Mouse (Mus musculus) layer of hippocampus, postnatal 36 days (tissue): ENCODE results near the gene Gm15217. TPM values are rescaled to one million over a fixed set of nuclear protein-coding genes. Genes with fewer than 3 reads are reported as not detected.

Source experiments
- DNase-seq, 2 experiments: peaks; one replicate each; pipeline ENCODE4 v3.0.0; 2022
- total RNA-seq, 2 experiments: library from RNA; stranded (reverse); gene quantifications; 2 replicates each; pipeline ENCODE4 v1.2.3; 2021

Gene Gm15217
- total RNA-seq, result not detected

- no peak for DNase-seq
These were observed at the start of gene Gm15217 for GRCm38 (mm10) chr14:46379285-46379684. Gene Gm15217, plus strand, starts transcription at chr14:46379414.

- DNase-seq, result no peak
These were observed 45.6 kb upstream of the Gm15217 start for GRCm38 (mm10) chr14:46333421-46334237.

- no peak for DNase-seq
These were observed 40.4 kb upstream of the Gm15217 start for GRCm38 (mm10) chr14:46338801-46339200.

GRCm38 (mm10) chr14:46344750-46345149 lies 34.5 kb upstream of the Gm15217 start:
- DNase-seq, result no peak

- DNase-seq, result no peak
These were observed 21.9 kb upstream of the Gm15217 start for GRCm38 (mm10) chr14:46357286-46357685.

GRCm38 (mm10) chr14:46357696-46358095 lies 21.5 kb upstream of the Gm15217 start:
- no peak for DNase-seq

- no peak for DNase-seq
These were observed 16.0 kb upstream of the Gm15217 start for GRCm38 (mm10) chr14:46363209-46363608.

GRCm38 (mm10) chr14:46372452-46372851 lies 6.8 kb upstream of the Gm15217 start:
- no peak for DNase-seq

GRCm38 (mm10) chr14:46375796-46376195 lies 3.4 kb upstream of the Gm15217 start:
- DNase-seq, result no peak

- no peak for DNase-seq
These were observed 1.1 kb downstream of the Gm15217 start for GRCm38 (mm10) chr14:46380286-46380721.

- no peak for DNase-seq
These were observed 2.2 kb downstream of the Gm15217 start for GRCm38 (mm10) chr14:46381457-46381856.

- DNase-seq, result no peak
These were observed 5.9 kb downstream of the Gm15217 start for GRCm38 (mm10) chr14:46384946-46385691.

- DNase-seq, result no peak
These were observed 6.7 kb downstream of the Gm15217 start for GRCm38 (mm10) chr14:46385701-46386477.

- DNase-seq, result no peak
These were observed 7.5 kb downstream of the Gm15217 start for GRCm38 (mm10) chr14:46386478-46387356.

GRCm38 (mm10) chr14:46387357-46387671 lies 8.1 kb downstream of the Gm15217 start:
- DNase-seq, result no peak

- no peak for DNase-seq
These were observed 8.7 kb downstream of the Gm15217 start for GRCm38 (mm10) chr14:46387821-46388481.

- no peak for DNase-seq
These were observed 9.4 kb downstream of the Gm15217 start for GRCm38 (mm10) chr14:46388636-46389035.

GRCm38 (mm10) chr14:46389438-46390248 lies 10.4 kb downstream of the Gm15217 start:
- DNase-seq, result no peak

GRCm38 (mm10) chr14:46390249-46390775 lies 11.1 kb downstream of the Gm15217 start, which contains the start of gene Bmp4:
Gene Bmp4, minus strand, starts transcription at chr14:46390669.
- no peak for DNase-seq

- no peak for DNase-seq
These were observed 12.5 kb downstream of the Gm15217 start for GRCm38 (mm10) chr14:46391621-46392170.
